Mouse (Mus musculus): ENCODE data around the gene Kcnma1. TPM values are rescaled to one million over a fixed set of nuclear protein-coding genes. Genes with fewer than 3 reads are reported as not detected.

The Kcnma1 gene
- polyA plus RNA-seq, 1 experiment from 2014 or later: 7.8 TPM

- H3K9ac ChIP-seq: no peak overlapping the region
Measured at GRCm38 (mm10) chr14:23957270-23957669, 57.0 kb downstream of the Kcnma1 start.

GRCm38 (mm10) chr14:23943876-23944275, 70.4 kb downstream of the Kcnma1 start:
- no peaks in the 10 kb centered on the region for H3K27me3 ChIP-seq
- 35% methylated on average over 2 of the region's 2 CpGs for WGBS
- no peak for ATAC-seq (ENCODE audit: insufficient number of reproducible peaks, low FRiP score, low TSS enrichment, low read depth)

More at GRCm38 (mm10) chr14:23957270-23957669, 57.0 kb downstream of the Kcnma1 start:
- no peak for ATAC-seq (ENCODE audit: insufficient number of reproducible peaks, low FRiP score, low TSS enrichment, low read depth)
- Histone ChIP-seq H3K27me3 (no peaks in the 10 kb centered on the region), H3K36me3 (no peaks in the 10 kb centered on the region), H3K4me2 (no peak overlapping the region), H3K4me3 (no peak overlapping the region), H3K27ac (no peak overlapping the region), H3K9me3 (no peaks in the 10 kb centered on the region), H3K4me1 (no peaks in the 10 kb centered on the region)
- WGBS: 75% methylated on average over 4 of the region's 4 CpGs

GRCm38 (mm10) chr14:23943152-23943551, 71.1 kb downstream of the Kcnma1 start:
- no peak overlapping the region for H3K4me2 ChIP-seq
- no peak for ATAC-seq (ENCODE audit: insufficient number of reproducible peaks, low FRiP score, low TSS enrichment, low read depth)
- no peak overlapping the region for H3K4me3 ChIP-seq
- H3K36me3 ChIP-seq: no peaks in the 10 kb centered on the region
- no peak overlapping the region for H3K27ac ChIP-seq
- no peaks in the 10 kb centered on the region for H3K9me3 ChIP-seq
- H3K27me3 ChIP-seq: no peaks in the 10 kb centered on the region
- 51% methylated on average over 5 of the region's 5 CpGs for WGBS
- no peak overlapping the region for H3K9ac ChIP-seq
- H3K4me1 ChIP-seq: no peaks in the 10 kb centered on the region

More at GRCm38 (mm10) chr14:23943876-23944275, 70.4 kb downstream of the Kcnma1 start:
- Histone ChIP-seq H3K36me3 (no peaks in the 10 kb centered on the region), H3K9me3 (no peaks in the 10 kb centered on the region), H3K27ac (no peak overlapping the region), H3K4me3 (no peak overlapping the region), H3K4me1 (no peaks in the 10 kb centered on the region), H3K4me2 (no peak overlapping the region), H3K9ac (no peak overlapping the region)

- WGBS: 88% methylated on average over 8 of the region's 8 CpGs
- no peak overlapping the region for H3K4me2 ChIP-seq
- no peak for ATAC-seq (ENCODE audit: insufficient number of reproducible peaks, low FRiP score, low TSS enrichment, low read depth)
- no peak overlapping the region for H3K27ac ChIP-seq
- no peaks in the 10 kb centered on the region for H3K9me3 ChIP-seq
- no peak overlapping the region for H3K4me3 ChIP-seq
- no peaks in the 10 kb centered on the region for H3K4me1 ChIP-seq
- H3K36me3 ChIP-seq: no peaks in the 10 kb centered on the region
- no peaks in the 10 kb centered on the region for H3K27me3 ChIP-seq
- no peak overlapping the region for H3K9ac ChIP-seq
Measured at GRCm38 (mm10) chr14:23942103-23942502, 72.2 kb downstream of the Kcnma1 start.

GRCm38 (mm10) chr14:23935016-23935415, 79.3 kb downstream of the Kcnma1 start:
- H3K4me2 ChIP-seq: no peak overlapping the region
- 71% methylated on average over 6 of the region's 6 CpGs for WGBS
- peaks cover 10% of the 10 kb centered on the region; the same call in 1 of the 2 replicates for H3K4me1 ChIP-seq
- ATAC-seq (ENCODE audit: insufficient number of reproducible peaks, low FRiP score, low TSS enrichment, low read depth): no peak
- no peak overlapping the region for H3K4me3 ChIP-seq
- no peaks in the 10 kb centered on the region for H3K27me3 ChIP-seq
- no peak overlapping the region for H3K27ac ChIP-seq
- H3K36me3 ChIP-seq: no peaks in the 10 kb centered on the region
- no peak overlapping the region for H3K9ac ChIP-seq
- no peaks in the 10 kb centered on the region for H3K9me3 ChIP-seq

- H3K36me3 ChIP-seq: no peaks in the 10 kb centered on the region
- 69% methylated on average over 6 of the region's 6 CpGs for WGBS
- H3K4me2 ChIP-seq: no peak overlapping the region
- H3K4me1 ChIP-seq: peaks cover 10% of the 10 kb centered on the region; the same call in 1 of the 2 replicates
- no peak for ATAC-seq (ENCODE audit: insufficient number of reproducible peaks, low FRiP score, low TSS enrichment, low read depth)
- H3K4me3 ChIP-seq: no peak overlapping the region
- H3K27me3 ChIP-seq: no peaks in the 10 kb centered on the region
- no peak overlapping the region for H3K9ac ChIP-seq
- H3K27ac ChIP-seq: no peak overlapping the region
- no peaks in the 10 kb centered on the region for H3K9me3 ChIP-seq
Measured at GRCm38 (mm10) chr14:23931671-23932071, 82.6 kb downstream of the Kcnma1 start.

GRCm38 (mm10) chr14:23929168-23929567, 85.1 kb downstream of the Kcnma1 start:
- Histone ChIP-seq H3K27ac (no peak overlapping the region), H3K36me3 (no peaks in the 10 kb centered on the region), H3K9ac (no peak overlapping the region), H3K27me3 (no peaks in the 10 kb centered on the region), H3K4me3 (no peak overlapping the region), H3K9me3 (no peaks in the 10 kb centered on the region), H3K4me2 (no peak overlapping the region), H3K4me1 (peaks cover 10% of the 10 kb centered on the region; the same call in 1 of the 2 replicates)
- ATAC-seq (ENCODE audit: insufficient number of reproducible peaks, low FRiP score, low TSS enrichment, low read depth): no peak
- WGBS: 35% methylated on average over 3 of the region's 3 CpGs

GRCm38 (mm10) chr14:23923356-23923755, 90.9 kb downstream of the Kcnma1 start:
- H3K9me3 ChIP-seq: no peaks in the 10 kb centered on the region
- no peak overlapping the region for H3K4me2 ChIP-seq
- no peak overlapping the region for H3K9ac ChIP-seq
- no peaks in the 10 kb centered on the region for H3K27me3 ChIP-seq
- H3K27ac ChIP-seq: no peak overlapping the region
- no peak for ATAC-seq (ENCODE audit: insufficient number of reproducible peaks, low FRiP score, low TSS enrichment, low read depth)
- H3K4me1 ChIP-seq: no peaks in the 10 kb centered on the region
- H3K4me3 ChIP-seq: no peak overlapping the region
- WGBS: 89% methylated on average over 2 of the region's 2 CpGs
- no peaks in the 10 kb centered on the region for H3K36me3 ChIP-seq

- 74% methylated on average over 3 of the region's 3 CpGs for WGBS
- no peaks in the 10 kb centered on the region for H3K36me3 ChIP-seq
- no peaks in the 10 kb centered on the region for H3K4me1 ChIP-seq
- H3K4me3 ChIP-seq: no peak overlapping the region
- H3K9me3 ChIP-seq: no peaks in the 10 kb centered on the region
- no peak overlapping the region for H3K9ac ChIP-seq
- H3K27ac ChIP-seq: no peak overlapping the region
- ATAC-seq (ENCODE audit: insufficient number of reproducible peaks, low FRiP score, low TSS enrichment, low read depth): no peak
- no peaks in the 10 kb centered on the region for H3K27me3 ChIP-seq
- no peak overlapping the region for H3K4me2 ChIP-seq
Measured at GRCm38 (mm10) chr14:23922755-23923154, 91.5 kb downstream of the Kcnma1 start.

GRCm38 (mm10) chr14:23911108-23911629, 103.1 kb downstream of the Kcnma1 start:
- H3K4me1 ChIP-seq: 0 out of 2 replicates have a peak, but pooled peaks cover 5% of the 10 kb centered on the region
- no peaks in the 10 kb centered on the region for H3K27me3 ChIP-seq
- no peak overlapping the region for H3K27ac ChIP-seq
- H3K4me3 ChIP-seq: no peak overlapping the region
- H3K9me3 ChIP-seq: no peaks in the 10 kb centered on the region
- no peak overlapping the region for H3K4me2 ChIP-seq
- 69% methylated on average over 1 of the region's 1 CpGs for WGBS
- no peaks in the 10 kb centered on the region for H3K36me3 ChIP-seq
- ATAC-seq (ENCODE audit: insufficient number of reproducible peaks, low FRiP score, low TSS enrichment, low read depth): no peak
- H3K9ac ChIP-seq: no peak overlapping the region

GRCm38 (mm10) chr14:23908564-23908963, 105.7 kb downstream of the Kcnma1 start:
- 59% methylated on average over 5 of the region's 5 CpGs for WGBS
- H3K27ac ChIP-seq: no peak overlapping the region

GRCm38 (mm10) chr14:23902636-23903279, 111.5 kb downstream of the Kcnma1 start:
- WGBS: 25% methylated on average over 10 of the region's 10 CpGs
- H3K36me3 ChIP-seq: no peaks in the 10 kb centered on the region
- peaks cover 4% of the 10 kb centered on the region; the same call in 1 of the 2 replicates for H3K4me1 ChIP-seq
- H3K27ac ChIP-seq: peak overlapping the region; percentile 30
- no peak overlapping the region for H3K4me3 ChIP-seq
- H3K4me2 ChIP-seq: no peak overlapping the region
- 0 out of 2 replicates have a peak, but pooled peaks have one; percentile 30 for ATAC-seq (ENCODE audit: insufficient number of reproducible peaks, low FRiP score, low TSS enrichment, low read depth)
- H3K9me3 ChIP-seq: no peaks in the 10 kb centered on the region
- no peak overlapping the region for H3K9ac ChIP-seq
- no peaks in the 10 kb centered on the region for H3K27me3 ChIP-seq

More at GRCm38 (mm10) chr14:23908564-23908963, 105.7 kb downstream of the Kcnma1 start:
- Histone ChIP-seq H3K9me3 (no peaks in the 10 kb centered on the region), H3K9ac (no peak overlapping the region), H3K27me3 (no peaks in the 10 kb centered on the region), H3K4me2 (no peak overlapping the region), H3K4me3 (no peak overlapping the region), H3K36me3 (no peaks in the 10 kb centered on the region), H3K4me1 (0 out of 2 replicates have a peak, but pooled peaks cover 5% of the 10 kb centered on the region)
- 0 out of 2 replicates have a peak, but pooled peaks have one; percentile 58 for ATAC-seq (ENCODE audit: insufficient number of reproducible peaks, low FRiP score, low TSS enrichment, low read depth)
